Mouse (Mus musculus): ENCODE data around the gene Rad51b. TPM values are rescaled to one million over a fixed set of nuclear protein-coding genes. Genes with fewer than 3 reads are reported as not detected.
A peak's percentile ranks its signal among the peaks of the same experiment; 100 is the strongest.

The Rad51b gene
- total RNA-seq, 2 experiments from 2014 or later: 0.17 TPM; not detected in 1

DNA sequence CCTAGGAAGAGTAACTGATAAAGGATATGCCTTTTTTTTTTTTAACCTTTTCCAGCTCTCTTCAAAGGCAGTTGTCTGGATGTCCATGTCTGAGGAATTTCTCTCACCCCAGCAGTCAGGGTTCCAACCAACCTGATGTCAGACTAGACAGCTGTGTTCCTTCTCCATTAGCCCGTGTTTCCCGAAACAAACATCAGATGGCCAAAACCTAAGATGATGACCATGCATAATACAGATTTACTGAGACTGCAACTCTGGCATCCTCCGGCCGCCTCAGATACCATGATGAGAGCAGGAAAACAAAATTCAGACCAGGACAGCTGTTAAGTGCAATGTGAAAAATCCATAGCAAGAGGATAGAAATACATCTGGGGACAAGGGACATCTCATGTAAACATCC is 460.7 kb downstream of the Rad51b start:
- intact Hi-C loops (cut with DNase I): no loop called here
- DNase-seq (ENCODE audit: low spot score in 2 of 2): no peak

DNA sequence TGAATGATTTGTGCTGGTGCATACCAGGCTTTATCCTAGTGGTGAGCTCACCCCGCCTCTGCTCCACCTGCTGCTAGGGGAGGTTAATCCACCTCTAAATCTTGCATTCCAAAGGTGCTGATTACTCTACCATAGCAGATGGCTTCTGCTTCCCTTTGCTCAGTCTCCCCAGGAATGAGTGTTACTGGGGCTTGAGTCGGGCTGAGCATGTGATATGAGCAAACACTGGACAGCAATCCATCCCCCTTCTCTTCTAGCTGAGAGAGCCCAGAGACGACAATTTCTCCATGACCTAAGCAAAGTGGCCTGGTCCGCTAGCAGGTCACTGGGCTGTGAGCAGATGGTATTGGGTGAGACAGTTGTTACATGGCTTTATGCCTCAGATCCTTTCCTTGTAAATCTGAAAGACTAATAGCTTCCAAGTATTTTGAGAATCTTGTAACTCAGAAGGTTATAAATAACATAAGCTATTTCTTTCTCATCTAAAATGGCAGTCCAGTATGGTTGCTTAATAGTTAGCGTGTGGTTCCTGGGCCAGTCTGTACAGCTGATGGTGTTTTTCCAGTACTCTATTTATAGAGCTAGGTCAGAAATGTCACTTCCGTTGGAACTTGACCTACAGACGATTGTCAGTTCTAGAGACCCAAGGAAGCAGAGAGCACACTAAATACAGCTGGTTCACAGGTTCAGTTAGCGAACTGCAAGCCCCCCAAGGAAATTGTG is 462.3 kb downstream of the Rad51b start:
- intact Hi-C loops (cut with DNase I): no loop called here
- DNase-seq (ENCODE audit: low spot score in 2 of 2): no peak

GRCm38 (mm10) chr12:79761217-79761616 is 464.1 kb downstream of the Rad51b start:
- no peak for DNase-seq (ENCODE audit: low spot score in 2 of 2)
- intact Hi-C loops (cut with DNase I): no loop called here

DNA sequence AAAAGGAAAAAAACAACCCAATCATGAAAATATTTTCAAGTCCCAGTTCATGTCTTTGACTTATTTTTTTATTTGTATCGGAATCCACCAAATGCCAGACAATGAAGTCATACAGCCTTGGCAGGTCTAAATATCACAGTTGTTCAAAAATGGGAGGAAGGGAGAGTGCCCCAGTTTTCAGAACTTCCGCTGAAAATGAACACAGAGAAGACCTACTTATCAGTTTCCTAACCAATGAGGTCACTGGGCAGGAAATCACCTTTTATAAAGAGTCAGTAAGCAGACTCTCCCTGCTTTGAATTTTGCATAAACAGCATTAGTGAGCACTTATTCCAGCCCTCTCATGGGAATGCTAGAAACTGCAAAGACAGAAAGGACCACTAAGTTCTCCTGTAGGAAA is 465.0 kb downstream of the Rad51b start:
- DNase-seq (ENCODE audit: low spot score in 2 of 2): no peak
- intact Hi-C loops (cut with DNase I): no loop called here

DNA sequence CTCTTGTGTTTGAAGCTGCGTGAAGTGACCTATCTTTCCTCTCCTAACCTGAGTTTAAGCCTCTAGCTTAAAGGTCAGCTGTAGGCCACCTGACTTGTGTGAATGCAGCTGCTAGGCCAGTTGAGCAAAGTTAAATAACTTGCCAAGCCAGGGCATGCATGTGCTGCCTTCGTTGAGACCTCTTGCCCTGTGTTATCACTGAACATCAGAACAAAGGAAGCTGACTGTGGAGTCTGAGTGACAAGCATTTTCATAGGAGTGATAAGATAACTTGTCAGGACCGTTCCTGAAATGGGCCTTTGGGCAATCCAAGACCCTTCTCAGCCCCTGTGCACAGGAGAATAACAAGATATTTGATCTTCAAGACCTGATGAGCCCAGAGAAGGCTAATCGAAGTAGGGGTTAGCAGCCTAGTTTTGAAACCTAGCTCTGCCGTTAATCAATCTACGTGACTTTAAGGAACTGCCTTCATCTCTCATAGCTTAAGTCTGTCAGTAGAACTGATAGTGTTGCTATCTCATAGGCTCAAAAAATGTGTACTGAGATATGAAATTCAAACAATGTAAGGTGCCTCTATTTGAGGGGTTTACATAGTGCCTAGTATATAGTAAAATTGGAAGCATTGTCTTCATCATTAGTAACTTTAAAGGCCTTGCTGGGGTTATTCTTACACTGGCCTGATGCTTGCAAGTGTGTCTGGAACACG is 465.6 kb downstream of the Rad51b start:
- intact Hi-C loops (cut with DNase I): no loop called here
- no peak for DNase-seq (ENCODE audit: low spot score in 2 of 2)

- no peak for DNase-seq (ENCODE audit: low spot score in 2 of 2)
- intact Hi-C loops (cut with DNase I): loop anchor here (5.0 kb wide), 1 partner anchor 144 kb away; no protein-coding TSS in a partner anchor
These were observed 469.0 kb downstream of the Rad51b start for GRCm38 (mm10) chr12:79766116-79766515.

DNA sequence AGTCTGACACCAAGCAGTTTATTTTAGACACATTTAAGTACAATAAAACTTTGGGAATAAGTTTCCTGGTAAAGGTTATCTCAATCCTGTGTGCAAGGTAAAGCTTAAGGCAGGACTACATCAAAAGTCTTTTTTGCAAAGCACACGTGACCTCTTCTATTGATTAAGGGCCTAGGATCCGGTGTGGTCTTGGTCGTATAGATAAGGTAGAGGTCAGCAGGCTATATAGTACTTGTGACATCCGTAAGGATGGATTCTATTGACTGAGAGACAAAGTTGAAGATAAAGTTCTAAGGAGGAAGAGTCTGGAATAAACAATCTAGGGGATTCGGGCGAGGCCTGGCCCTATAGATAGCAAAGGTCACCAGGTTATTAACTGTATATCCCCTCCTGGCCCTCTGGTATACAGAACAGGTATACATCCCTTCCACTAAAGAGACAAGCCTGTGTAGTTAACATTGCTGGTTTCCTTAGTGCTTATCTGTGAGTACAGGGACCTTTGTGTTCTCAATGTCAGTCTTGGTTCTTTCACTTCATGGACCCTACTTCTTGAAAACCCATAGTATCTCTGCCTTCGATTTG is 471.8 kb downstream of the Rad51b start:
- no peak for DNase-seq (ENCODE audit: low spot score in 2 of 2)
- intact Hi-C loops (cut with DNase I): loop anchor here (5.0 kb wide), 1 partner anchor 147 kb away; no protein-coding TSS in a partner anchor

DNA sequence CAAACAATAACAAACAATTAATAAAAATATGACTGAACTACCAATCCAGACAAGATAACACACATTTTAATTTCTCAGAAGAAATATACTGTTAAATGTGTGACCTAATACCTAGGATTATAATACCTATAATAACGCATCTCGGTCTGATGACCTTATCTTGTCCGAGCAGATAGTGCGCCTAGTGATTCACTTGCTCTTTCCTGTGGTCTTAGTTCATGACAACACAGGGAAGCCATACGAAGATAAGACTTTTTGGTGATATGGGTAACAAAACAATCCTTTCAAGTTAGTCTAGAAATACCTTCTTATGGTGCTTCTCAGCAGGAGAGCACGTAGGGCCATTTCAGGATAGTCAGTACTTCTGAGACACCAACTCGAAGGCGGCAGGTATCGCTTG is 472.7 kb downstream of the Rad51b start:
- intact Hi-C loops (cut with DNase I): loop anchor here (5.0 kb wide), 1 partner anchor 147 kb away; no protein-coding TSS in a partner anchor
- DNase-seq (ENCODE audit: low spot score in 2 of 2): no peak

DNA sequence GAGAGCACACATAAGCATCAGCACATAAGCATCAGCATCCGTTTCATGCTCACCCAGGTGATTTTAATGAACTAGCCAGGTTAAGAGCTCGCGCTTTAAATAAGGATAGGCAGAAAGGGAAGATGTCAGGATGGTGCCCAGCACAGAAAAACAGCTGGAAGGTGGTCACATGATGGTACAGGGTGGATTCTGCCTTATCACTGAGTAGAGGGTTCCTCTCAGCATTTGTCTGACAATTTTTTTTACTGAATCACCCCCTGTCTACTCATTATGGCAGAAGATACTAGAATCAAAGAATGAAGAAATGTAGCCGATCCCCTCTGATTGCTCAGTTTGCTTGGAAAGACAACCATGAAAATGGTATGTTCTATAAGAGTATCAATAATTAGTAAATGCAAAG is 474.1 kb downstream of the Rad51b start:
- DNase-seq (ENCODE audit: low spot score in 2 of 2): no peak
- intact Hi-C loops (cut with DNase I): no loop called here

GRCm38 (mm10) chr12:79771741-79772140 is 474.7 kb downstream of the Rad51b start:
- intact Hi-C loops (cut with DNase I): no loop called here
- DNase-seq (ENCODE audit: low spot score in 2 of 2): peak in 1 of 2 experiments; percentile 23

DNA sequence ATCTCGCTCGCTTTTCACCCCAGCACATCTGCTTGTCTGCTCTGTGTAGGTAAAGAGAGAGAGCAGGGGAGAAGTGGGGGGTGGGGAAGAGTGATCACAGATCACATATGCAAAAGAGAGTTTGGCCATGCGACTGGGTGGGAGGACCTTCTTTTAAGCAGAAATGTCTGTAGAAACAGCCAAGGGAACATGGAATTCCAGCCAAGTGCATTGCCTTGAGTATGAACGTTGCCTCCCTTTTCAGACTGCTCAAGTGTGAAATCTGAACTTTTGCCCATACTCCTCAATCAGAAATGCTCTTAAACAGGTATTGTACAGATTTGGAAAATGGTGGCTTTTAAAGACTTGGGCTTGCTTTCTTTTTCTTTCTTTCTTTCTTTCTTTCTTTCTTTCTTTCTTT is 476.2 kb downstream of the Rad51b start:
- DNase-seq (ENCODE audit: low spot score in 2 of 2): no peak
- intact Hi-C loops (cut with DNase I): no loop called here

DNA sequence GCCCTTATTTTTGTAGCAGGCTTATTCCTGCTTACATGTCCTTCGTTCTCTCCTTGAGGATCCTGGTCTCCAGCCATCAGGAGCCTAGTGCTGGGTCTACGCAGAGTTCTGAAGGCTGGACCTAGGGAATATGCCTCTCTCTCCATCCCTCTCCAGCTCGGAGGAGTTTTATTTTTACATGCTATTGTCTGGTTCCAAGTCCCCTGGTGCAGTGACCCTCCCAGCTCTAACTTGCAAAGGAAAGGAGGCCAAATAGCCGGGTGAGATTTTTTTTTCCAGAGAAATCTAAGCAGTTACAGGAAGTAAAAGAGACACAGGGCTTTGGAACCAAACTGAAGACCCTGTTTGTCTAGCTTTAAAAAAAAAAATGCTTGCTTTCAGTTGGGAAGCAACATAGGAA is 477.5 kb downstream of the Rad51b start:
- intact Hi-C loops (cut with DNase I): no loop called here
- no peak for DNase-seq (ENCODE audit: low spot score in 2 of 2)

- intact Hi-C loops (cut with DNase I): no loop called here
- no peak for DNase-seq (ENCODE audit: low spot score in 2 of 2)
These were observed 479.7 kb downstream of the Rad51b start for GRCm38 (mm10) chr12:79776828-79777227.

- intact Hi-C loops (cut with DNase I): no loop called here
- DNase-seq (ENCODE audit: low spot score in 2 of 2): no peak
These were observed 483.7 kb downstream of the Rad51b start for GRCm38 (mm10) chr12:79780745-79781144.

DNA sequence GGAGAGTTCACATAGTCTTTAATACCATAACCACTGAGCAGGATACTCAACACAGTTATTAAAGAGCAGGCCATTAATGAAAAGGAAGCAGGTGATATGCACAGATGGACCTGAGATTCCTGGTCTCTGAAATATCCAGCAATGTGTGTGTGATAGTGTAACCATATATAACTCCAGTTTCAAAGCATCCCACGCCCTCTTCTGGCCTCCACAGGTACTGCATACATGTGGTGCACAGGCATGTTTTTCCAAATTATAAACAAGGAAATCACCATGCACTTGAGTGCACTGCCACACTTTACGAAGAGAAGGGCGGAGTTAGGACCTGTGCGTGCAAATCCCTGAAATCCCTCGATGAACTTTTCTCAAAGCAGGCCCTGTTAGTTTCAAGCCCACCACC is 484.7 kb downstream of the Rad51b start:
- intact Hi-C loops (cut with DNase I): no loop called here
- no peak for DNase-seq (ENCODE audit: low spot score in 2 of 2)

GRCm38 (mm10) chr12:79782444-79783117 is 485.5 kb downstream of the Rad51b start:
- intact Hi-C loops (cut with DNase I): no loop called here
- no peak for DNase-seq (ENCODE audit: low spot score in 2 of 2)

GRCm38 (mm10) chr12:79784159-79784558 is 487.1 kb downstream of the Rad51b start:
- intact Hi-C loops (cut with DNase I): no loop called here
- no peak for DNase-seq (ENCODE audit: low spot score in 2 of 2)

DNA sequence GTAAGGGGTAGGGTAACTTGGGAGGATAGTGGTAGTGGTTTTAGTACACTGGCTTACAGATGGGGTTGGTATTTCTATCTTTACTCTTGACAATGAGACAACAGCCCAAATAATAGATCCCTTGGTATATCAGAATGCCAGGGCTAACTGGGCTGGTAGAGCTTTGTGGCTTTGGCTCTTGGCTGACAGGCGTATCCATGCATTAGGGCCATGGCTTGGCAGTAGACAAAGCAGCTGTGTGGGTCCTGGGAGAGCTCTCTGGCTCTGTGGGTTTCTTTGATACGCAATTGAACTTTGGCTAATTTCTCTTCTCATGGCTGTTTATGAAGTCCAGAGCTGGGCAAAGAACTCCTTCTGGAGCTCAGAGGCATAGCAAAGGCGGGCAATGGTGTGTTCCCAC is 488.6 kb downstream of the Rad51b start:
- intact Hi-C loops (cut with DNase I): no loop called here
- DNase-seq (ENCODE audit: low spot score in 2 of 2): no peak

DNA sequence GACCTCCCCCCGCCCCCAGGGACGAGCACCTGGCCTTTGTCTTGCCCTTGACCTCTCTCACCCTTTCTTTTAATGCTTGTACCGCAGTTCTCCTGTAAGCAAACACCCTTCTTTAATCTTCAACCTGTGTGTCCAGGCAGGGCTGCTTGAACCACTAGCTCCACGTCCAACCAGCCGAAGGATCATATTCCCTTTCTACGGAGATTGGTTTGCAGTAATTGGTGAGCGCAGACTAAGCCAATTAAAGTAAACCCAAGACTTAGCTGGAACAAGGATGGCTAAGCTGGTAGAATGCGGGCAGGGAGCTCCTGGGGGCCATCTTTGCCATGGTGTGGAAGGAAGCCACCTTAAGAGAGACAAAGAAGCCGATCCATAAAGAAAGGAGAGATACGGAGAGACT is 490.5 kb downstream of the Rad51b start:
- intact Hi-C loops (cut with DNase I): no loop called here

DNA sequence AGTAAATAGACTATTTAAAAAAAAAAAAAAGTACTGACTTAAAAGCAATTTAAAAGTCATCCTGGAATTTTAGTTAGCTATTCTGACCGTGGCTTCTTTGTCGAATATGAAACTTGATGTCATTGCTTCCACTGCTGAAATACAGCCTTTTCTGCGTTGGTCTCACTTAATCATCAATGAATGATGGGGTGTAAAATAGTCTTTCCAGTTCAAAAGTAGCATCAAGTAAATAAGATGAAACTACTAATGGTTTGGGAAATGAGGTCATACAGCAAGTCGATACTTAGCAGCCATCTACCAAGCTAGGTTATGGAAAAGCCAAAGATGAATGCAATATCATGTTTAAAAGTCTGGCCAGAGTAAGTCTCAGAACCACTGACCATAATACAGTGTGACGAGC is 491.3 kb downstream of the Rad51b start:
- DNase-seq (ENCODE audit: low spot score in 2 of 2): no peak
- intact Hi-C loops (cut with DNase I): no loop called here

More for the DNA sequence above, 490.5 kb downstream of the Rad51b start:
- DNase-seq (ENCODE audit: low spot score in 2 of 2): no peak
